Mouse (Mus musculus) heart, postnatal 36 days (tissue): ENCODE measurements around the gene Gpr160. TPM values are rescaled to one million over a fixed set of nuclear protein-coding genes. Genes with fewer than 3 reads are reported as not detected.
"Not testable (repeated sequence)": the region's sequence is repeated elsewhere in the genome, so short reads cannot be mapped to it uniquely, and the experiment has no call there.

Source experiments
- DNase-seq, 2 experiments: peaks; one replicate each; pipeline ENCODE4 v3.0.0; 2021 to 2022
- intact Hi-C: fragments of 180-260 bp; cut with DNase I; formaldehyde crosslinking; loops from one replicate; pipeline ENCODE4 v1.15.1; 2025
- total RNA-seq, 2 experiments: library from RNA; stranded (reverse); gene quantifications; 2 replicates each; pipeline ENCODE4 v1.2.3; 2021

Gene Gpr160
- 1 to 10 TPM; 1.8 to 1.9 TPM for total RNA-seq

GRCm38 (mm10) chr3:30855604-30856458 lies at the start of gene Gpr160:
TSS of gene Gpr160 (plus strand) at chr3:30855950.
- peak; percentile 70 to 72 for DNase-seq
- intact Hi-C loops = loop anchor here (5.0 kb wide), 1 partner anchor 111 kb away; the partner anchor contains the start of gene Phc3

DNA sequence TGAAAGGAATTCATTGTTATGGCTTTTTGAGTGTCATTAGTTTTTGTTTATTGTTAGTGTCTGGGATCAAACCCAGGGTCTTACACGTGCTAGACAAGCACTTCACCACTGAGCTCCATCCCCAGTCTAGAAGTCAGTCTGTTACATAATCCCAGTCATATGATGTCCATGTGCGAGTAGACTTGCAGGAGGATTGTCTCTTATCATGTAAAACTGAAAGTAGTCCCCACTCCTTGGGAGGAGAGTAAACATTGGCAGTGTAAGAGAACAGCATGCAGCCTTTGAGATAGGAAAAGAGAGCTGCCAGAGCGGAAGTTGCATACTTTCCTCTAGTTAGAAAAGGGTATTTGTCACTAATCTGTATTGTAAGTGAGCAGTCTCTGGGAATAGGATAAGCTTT lies 42.9 kb upstream of the Gpr160 start:
- peak; percentile 2 to 13 for DNase-seq
- intact Hi-C loops = no loop called here

DNA sequence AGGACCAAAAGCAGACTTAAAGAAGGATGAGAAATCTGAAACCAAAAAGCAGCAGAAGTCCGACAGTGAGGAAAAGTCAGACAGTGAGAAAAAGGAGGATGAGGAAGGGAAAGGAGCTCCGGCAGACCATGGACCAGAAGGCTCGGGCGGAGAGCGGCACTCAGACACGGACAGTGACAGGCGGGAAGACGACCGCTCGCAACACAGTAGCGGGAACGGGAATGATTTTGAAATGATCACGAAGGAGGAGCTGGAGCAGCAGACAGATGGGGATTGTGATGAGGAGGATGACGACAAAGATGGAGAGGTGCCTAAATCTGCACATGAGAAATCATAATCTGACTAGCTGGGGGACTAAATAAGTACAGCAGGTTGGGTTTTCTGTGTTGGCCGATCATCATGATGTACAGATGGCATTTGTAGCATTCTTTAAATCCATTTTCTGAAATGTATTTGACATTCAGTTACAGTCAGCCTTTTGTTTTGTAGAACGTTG lies 37.1 kb upstream of the Gpr160 start:
- intact Hi-C loops = no loop called here
- DNase-seq = no peak

- intact Hi-C loops = no loop called here
- no peak for DNase-seq
Measured at GRCm38 (mm10) chr3:30822163-30822562, 33.6 kb upstream of the Gpr160 start.

DNA sequence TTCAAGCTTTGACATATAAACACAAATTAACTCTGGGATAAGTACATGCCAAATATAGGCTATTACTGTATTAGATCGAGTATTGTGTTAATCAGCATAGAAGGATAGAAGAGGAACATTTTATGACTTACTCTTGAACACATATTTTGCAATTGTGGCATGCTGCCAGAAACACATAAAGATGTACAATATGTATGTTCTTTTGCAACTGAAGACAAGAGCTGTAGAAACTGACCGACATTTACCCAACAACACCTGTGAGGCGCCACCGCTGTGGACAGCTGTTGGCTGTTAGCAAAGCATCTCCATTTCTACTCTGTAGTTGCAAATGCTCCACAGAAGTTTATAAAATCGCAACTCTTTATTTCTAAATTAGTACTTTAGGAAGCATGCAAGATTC lies 29.7 kb upstream of the Gpr160 start:
- intact Hi-C loops = no loop called here
- no peak for DNase-seq

GRCm38 (mm10) chr3:30831848-30832606 lies 23.7 kb upstream of the Gpr160 start:
- intact Hi-C loops = no loop called here
- DNase-seq = no peak

- no peak for DNase-seq
Measured at GRCm38 (mm10) chr3:30833254-30833653, 22.5 kb upstream of the Gpr160 start.

GRCm38 (mm10) chr3:30845755-30846154 lies 10.0 kb upstream of the Gpr160 start:
- no peak for DNase-seq
- intact Hi-C loops = no loop called here

More at GRCm38 (mm10) chr3:30833254-30833653, 22.5 kb upstream of the Gpr160 start:
- intact Hi-C loops = no loop called here

GRCm38 (mm10) chr3:30847413-30847812 lies 8.3 kb upstream of the Gpr160 start:
- intact Hi-C loops = no loop called here
- no peak for DNase-seq

GRCm38 (mm10) chr3:30851422-30851821 lies 4.3 kb upstream of the Gpr160 start:
- intact Hi-C loops = no loop called here
- no peak for DNase-seq

- DNase-seq = no peak
- intact Hi-C loops = no loop called here
Measured at GRCm38 (mm10) chr3:30853596-30853995, 2.2 kb upstream of the Gpr160 start.

- intact Hi-C loops = loop anchor here (5.0 kb wide), 1 partner anchor 108 kb away; the partner anchor contains the start of gene Phc3
- not testable (repeated sequence) for DNase-seq
Measured at GRCm38 (mm10) chr3:30859599-30859998, 3.8 kb downstream of the Gpr160 start.

- intact Hi-C loops = no loop called here
- DNase-seq = no peak
Measured at GRCm38 (mm10) chr3:30860705-30861104, 5.0 kb downstream of the Gpr160 start.

GRCm38 (mm10) chr3:30863712-30864435 lies 8.1 kb downstream of the Gpr160 start:
- intact Hi-C loops = no loop called here
- no peak for DNase-seq

DNA sequence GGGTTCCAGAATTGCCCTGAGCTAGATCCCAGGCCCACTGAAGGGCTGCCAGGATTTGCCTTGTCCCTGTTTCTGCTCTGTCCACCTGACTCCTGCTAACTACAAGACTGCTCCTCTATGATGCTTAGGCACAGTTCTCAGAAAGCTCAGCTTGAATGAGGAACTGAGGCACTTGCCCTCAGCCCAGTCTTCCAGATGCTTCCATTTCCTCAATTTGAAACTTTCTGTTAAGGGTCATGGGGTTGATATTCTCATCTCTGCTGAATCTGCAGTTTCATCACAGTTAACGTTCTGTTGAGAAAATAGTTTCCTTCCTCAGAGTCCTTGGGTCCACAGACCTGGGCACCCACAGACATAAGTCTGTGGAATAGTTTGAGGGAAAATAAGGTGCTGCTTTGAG lies 8.9 kb downstream of the Gpr160 start:
- intact Hi-C loops = no loop called here
- peak in 1 of 2 experiments; percentile 11 for DNase-seq

DNA sequence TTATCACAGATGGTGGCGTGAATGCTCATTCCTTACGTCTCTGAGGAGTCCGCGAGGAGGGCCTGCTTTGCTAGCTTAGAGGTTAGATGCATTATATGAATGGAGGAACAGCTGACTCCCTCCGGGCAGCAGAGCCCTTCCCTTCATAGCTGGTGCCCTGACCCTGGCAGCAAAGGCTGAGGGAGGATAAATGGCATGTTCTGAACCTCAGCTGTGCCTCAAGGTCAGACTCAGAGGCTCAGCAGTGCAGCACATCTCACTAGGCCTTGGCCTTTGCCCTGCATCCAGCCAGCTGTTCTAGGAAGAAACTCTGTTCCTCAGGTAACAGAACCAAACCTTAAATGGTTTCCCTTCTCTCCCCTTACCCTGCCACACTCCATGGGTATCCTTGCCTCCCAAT lies 12.4 kb downstream of the Gpr160 start:
- DNase-seq = no peak
- intact Hi-C loops = no loop called here

DNA sequence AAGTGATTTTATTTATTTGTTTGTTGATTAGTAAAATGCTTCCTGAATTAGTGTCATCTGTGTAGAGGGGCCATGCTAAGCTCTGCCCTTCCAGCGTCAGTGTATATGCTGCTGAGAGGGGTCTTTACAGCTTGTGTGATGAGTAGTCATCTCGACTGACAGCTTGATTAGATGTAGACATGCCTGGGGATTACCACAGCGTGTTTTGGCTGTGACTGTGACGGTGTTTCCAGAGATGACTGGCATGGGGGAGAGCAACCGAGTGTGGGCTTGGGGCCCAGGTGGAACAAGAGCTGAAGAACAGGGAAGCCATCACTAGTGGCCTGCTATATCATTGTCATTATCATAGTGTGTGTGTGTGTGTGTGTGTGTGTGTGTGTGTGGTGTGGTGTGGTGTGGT lies 12.9 kb downstream of the Gpr160 start:
- intact Hi-C loops = no loop called here

GRCm38 (mm10) chr3:30869995-30870394 lies 14.2 kb downstream of the Gpr160 start:
- intact Hi-C loops = no loop called here
- no peak for DNase-seq

More for the DNA sequence above, 12.9 kb downstream of the Gpr160 start:
- no peak for DNase-seq

DNA sequence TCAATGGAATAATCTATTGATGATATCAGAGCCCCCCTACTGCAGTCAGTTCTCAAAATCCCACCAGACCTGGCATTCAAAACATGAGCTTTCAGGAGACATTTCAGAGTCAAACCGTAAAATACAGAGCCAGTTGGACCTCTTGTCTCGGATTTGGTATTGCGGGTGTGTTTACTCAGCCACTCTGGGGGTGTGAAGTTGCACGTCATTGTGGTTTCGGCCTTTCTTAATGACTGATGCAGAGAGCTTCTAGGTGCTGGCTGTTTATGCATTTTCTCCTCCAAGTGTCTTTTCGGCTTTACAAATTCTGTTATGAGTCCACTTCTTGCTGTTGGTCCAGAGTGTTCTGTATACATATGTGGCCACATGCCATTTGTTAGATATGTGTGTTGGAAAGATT lies 21.0 kb downstream of the Gpr160 start:
- intact Hi-C loops = no loop called here
- DNase-seq = no peak

GRCm38 (mm10) chr3:30887449-30887848 lies 31.7 kb downstream of the Gpr160 start:
- intact Hi-C loops = no loop called here
- DNase-seq = no peak

DNA sequence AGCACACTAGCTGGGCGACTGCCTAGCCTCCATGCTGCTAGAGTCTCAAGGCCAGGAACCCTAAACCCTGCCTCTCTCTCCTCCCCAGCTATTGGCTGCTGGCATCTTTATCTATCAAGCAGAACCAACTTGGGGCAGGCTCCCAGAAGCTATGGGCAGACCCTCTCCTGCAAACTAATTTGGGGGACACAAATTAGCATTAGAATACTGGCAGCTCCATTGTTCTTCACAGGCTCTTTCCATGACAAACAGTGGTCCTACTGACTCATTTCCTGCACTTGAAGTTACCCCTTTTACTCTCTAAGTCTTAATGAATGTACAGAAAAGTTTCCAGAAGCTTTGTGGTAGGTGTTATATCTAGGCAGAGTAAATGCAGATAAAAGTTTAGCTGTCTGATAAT lies 33.3 kb downstream of the Gpr160 start:
- intact Hi-C loops = no loop called here

More for the DNA sequence above, 33.3 kb downstream of the Gpr160 start:
- DNase-seq = no peak
